Mouse (Mus musculus) bone marrow macrophage, adult 2 months (primary cell): Measurements from ENCODE around the gene 4930519G04Rik.

Source experiments
- CTCF ChIP-seq: IDR thresholded peaks from 2 replicates; pipeline ENCODE4 v1.5.1; 2012; ENCODE audit warnings: low read depth, mild to moderate bottlenecking, low read length, moderate library complexity
- POLR2A ChIP-seq: IDR thresholded peaks from 2 replicates; pipeline ENCODE4 v1.6.1; 2012; ENCODE audit warnings: mild to moderate bottlenecking, low read depth, low read length, borderline replicate concordance

GRCm38 (mm10) chr5:114875858-114876257, 22.4 kb downstream of the 4930519G04Rik start:
- TF ChIP-seq POLR2A, result no peak
- 0 out of 2 replicates have a peak, but pooled peaks have one; percentile 6 for TF ChIP-seq CTCF
